Mouse (Mus musculus) lung, embryonic 16.5 days (tissue): Measurements from ENCODE around the gene Eif2b4. TPM values are rescaled to one million over a fixed set of nuclear protein-coding genes. Genes with fewer than 3 reads are reported as not detected.
A peak's percentile ranks its signal among the peaks of the same experiment; 100 is the strongest.
"Not testable (repeated sequence)": the region's sequence is repeated elsewhere in the genome, so short reads cannot be mapped to it uniquely, and the experiment has no call there.

Experiments
- ATAC-seq: fragments of 200-750 bp; cut with Nextera tagmentation; 2 replicates; pipeline ENCODE4 v1.8.0; 2017; ENCODE audit warnings: low read depth, mild to moderate bottlenecking, moderate library complexity
- H3K27ac ChIP-seq: fragments of 300-500 bp; sonication (generic); 2 replicates; pipeline ENCODE4 v1.5.1; 2014; ENCODE audit warnings: mild to moderate bottlenecking, control low read depth, low read length
- H3K27me3 ChIP-seq: fragments of 300-500 bp; sonication (generic); 2 replicates; pipeline ENCODE4 v1.6.1; 2014; ENCODE audit warnings: low read depth, low read length, mixed read lengths; ENCODE audit not compliant: control insufficient read depth, insufficient read depth
- H3K36me3 ChIP-seq: fragments of 300-500 bp; sonication (generic); 2 replicates; pipeline ENCODE4 v1.6.1; 2014; ENCODE audit warnings: low read length; ENCODE audit not compliant: control insufficient read depth, insufficient read depth
- H3K4me1 ChIP-seq: fragments of 300-500 bp; sonication (generic); replicated peaks from 2 replicates; pipeline ENCODE4 v1.6.1; 2014; ENCODE audit warnings: low read length, mixed read lengths; ENCODE audit not compliant: control insufficient read depth, insufficient read depth
- H3K4me2 ChIP-seq: fragments of 300-500 bp; sonication (generic); 2 replicates; pipeline ENCODE4 v1.6.1; 2014; ENCODE audit warnings: low read depth, low read length, control low read depth
- H3K4me3 ChIP-seq: fragments of 300-500 bp; sonication (generic); 2 replicates; pipeline ENCODE4 v1.5.1; 2014; ENCODE audit warnings: mild to moderate bottlenecking, low read length, control low read depth
- H3K9ac ChIP-seq: fragments of 300-500 bp; sonication (generic); 2 replicates; pipeline ENCODE4 v1.6.1; 2014; ENCODE audit warnings: low read length, control low read depth
- H3K9me3 ChIP-seq: fragments of 300-500 bp; sonication (generic); 2 replicates; pipeline ENCODE4 v1.6.1; 2016; ENCODE audit warnings: low read length; ENCODE audit not compliant: control insufficient read depth
- WGBS: fragments of 180-500 bp; shearing (Covaris S2); extraction: QIAGEN DNeasy Blood & Tissue Kit; methylation state at CpG from one replicate; pipeline ENCODE4 v1.1.7; 2014; 5-methylcytosine and 5-hydroxymethylcytosine counted together
- polyA plus RNA-seq: library from polyadenylated mRNA; unstranded; fragments of >200 nt; fragmentation: Nextera tagmentation; extraction: Ambion mirVana; gene quantifications from 2 replicates; pipeline ENCODE4 v1.2.1, GENCODE M21; 2015

Eif2b4 gene
- polyA plus RNA-seq, 1 experiment from 2014 or later, result 58.9 TPM

GRCm38 (mm10) chr5:31219911-31220447 is 26.7 kb upstream of the Eif2b4 start:
- under 1% methylated on average over 32 of the region's 40 CpGs for WGBS
- Histone ChIP-seq H3K9ac (peak overlapping the region; percentile 94), H3K27me3 (no peaks in the 10 kb centered on the region), H3K27ac (peak overlapping the region; percentile 90), H3K4me1 (peaks cover 10% of the 10 kb centered on the region), H3K36me3 (no peaks in the 10 kb centered on the region), H3K4me3 (peak overlapping the region; percentile 99), H3K4me2 (peak overlapping the region; percentile 76), H3K9me3 (no peaks in the 10 kb centered on the region)
- peak; percentile 34 for ATAC-seq

GRCm38 (mm10) chr5:31219474-31219873 is 26.2 kb upstream of the Eif2b4 start:
- Histone ChIP-seq H3K27me3 (no peaks in the 10 kb centered on the region), H3K27ac (peak overlapping the region; percentile 90), H3K9me3 (no peaks in the 10 kb centered on the region), H3K4me3 (peak overlapping the region; percentile 99), H3K9ac (peak overlapping the region; percentile 94), H3K36me3 (no peaks in the 10 kb centered on the region), H3K4me1 (peaks cover 10% of the 10 kb centered on the region), H3K4me2 (peak overlapping the region; percentile 76)
- ATAC-seq, result no peak
- under 1% methylated on average over 11 of the region's 11 CpGs for WGBS

GRCm38 (mm10) chr5:31219070-31219469 is 25.8 kb upstream of the Eif2b4 start:
- no peak for ATAC-seq
- no peaks in the 10 kb centered on the region for H3K36me3 ChIP-seq
- no peak overlapping the region; the same call in 1 of the 2 replicates for H3K27ac ChIP-seq
- peak overlapping the region; percentile 76 for H3K4me2 ChIP-seq
- H3K4me1 ChIP-seq, result peaks cover 10% of the 10 kb centered on the region
- H3K9me3 ChIP-seq, result no peaks in the 10 kb centered on the region
- no peaks in the 10 kb centered on the region for H3K27me3 ChIP-seq
- 0% methylated on average over 2 of the region's 2 CpGs for WGBS
- peak overlapping the region; percentile 43; the same call in 1 of the 2 replicates for H3K9ac ChIP-seq
- peak overlapping the region; percentile 43 for H3K4me3 ChIP-seq

- no peaks in the 10 kb centered on the region for H3K27me3 ChIP-seq
- ATAC-seq, result no peak
- H3K4me2 ChIP-seq, result peak overlapping the region; percentile 76
- peaks cover 10% of the 10 kb centered on the region for H3K4me1 ChIP-seq
- no peaks in the 10 kb centered on the region for H3K36me3 ChIP-seq
- no peak overlapping the region for H3K9ac ChIP-seq
- WGBS, result 55% methylated on average over 7 of the region's 7 CpGs
- H3K9me3 ChIP-seq, result no peaks in the 10 kb centered on the region
- H3K27ac ChIP-seq, result 0 out of 2 replicates have a peak overlapping the region, but pooled peaks have one; percentile 27
- no peak overlapping the region for H3K4me3 ChIP-seq
Measured at GRCm38 (mm10) chr5:31218294-31218693, 25.1 kb upstream of the Eif2b4 start.

DNA sequence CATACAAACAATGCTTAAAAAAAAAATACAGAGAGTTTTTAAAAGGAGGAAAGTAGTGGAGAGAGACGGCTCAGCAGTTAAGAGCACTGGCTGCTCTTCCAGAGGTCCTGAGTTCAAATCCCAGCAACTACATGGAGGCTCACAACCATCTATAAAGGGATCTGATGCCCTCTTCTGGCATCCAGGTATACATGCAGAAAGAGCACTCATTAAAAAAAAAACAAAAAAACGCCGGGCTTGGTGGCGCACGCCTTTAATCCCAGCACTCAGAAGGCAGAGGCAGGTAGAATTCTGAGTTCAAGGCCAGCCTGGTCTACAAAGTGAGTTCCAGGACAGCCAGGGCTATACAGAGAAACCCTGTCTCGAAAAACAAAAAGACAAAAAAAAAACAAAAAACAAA is 23.3 kb upstream of the Eif2b4 start:
- not testable (repeated sequence) for H3K9ac ChIP-seq, H3K4me3 ChIP-seq, H3K27ac ChIP-seq, H3K4me2 ChIP-seq, H3K27me3 ChIP-seq, ATAC-seq, H3K36me3 ChIP-seq, H3K9me3 ChIP-seq
- H3K4me1 ChIP-seq, result peaks cover 10% of the 10 kb centered on the region
- 87% methylated on average over 6 of the region's 6 CpGs for WGBS

DNA sequence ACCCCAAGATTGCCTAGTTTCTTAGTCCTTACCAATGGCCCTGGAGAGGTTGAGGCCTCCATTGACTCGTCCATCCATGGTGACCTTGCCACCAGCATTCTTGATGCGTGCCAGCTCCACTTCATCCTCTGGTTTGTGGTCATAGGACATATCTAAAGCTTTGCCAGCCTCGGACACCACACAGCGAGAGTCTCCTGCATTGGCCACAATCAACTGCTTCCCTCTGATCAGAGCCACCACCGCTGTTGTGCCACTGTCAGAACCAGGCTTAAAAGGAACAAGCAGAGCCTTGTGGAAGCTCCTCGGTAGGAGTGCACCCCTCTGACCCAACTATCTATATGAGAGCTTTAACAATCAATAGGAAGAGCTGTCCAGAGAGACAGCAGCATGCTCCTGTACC is 11.2 kb upstream of the Eif2b4 start:
- H3K4me3 ChIP-seq, result no peak overlapping the region
- no peak overlapping the region for H3K4me2 ChIP-seq
- ATAC-seq, result no peak
- no peak overlapping the region for H3K27ac ChIP-seq
- H3K9me3 ChIP-seq, result peaks cover 4% of the 10 kb centered on the region
- peaks cover 43% of the 10 kb centered on the region for H3K36me3 ChIP-seq
- WGBS, result 87% methylated on average over 6 of the region's 6 CpGs
- no peaks in the 10 kb centered on the region for H3K27me3 ChIP-seq
- peaks cover 11% of the 10 kb centered on the region for H3K4me1 ChIP-seq
- H3K9ac ChIP-seq, result no peak overlapping the region

DNA sequence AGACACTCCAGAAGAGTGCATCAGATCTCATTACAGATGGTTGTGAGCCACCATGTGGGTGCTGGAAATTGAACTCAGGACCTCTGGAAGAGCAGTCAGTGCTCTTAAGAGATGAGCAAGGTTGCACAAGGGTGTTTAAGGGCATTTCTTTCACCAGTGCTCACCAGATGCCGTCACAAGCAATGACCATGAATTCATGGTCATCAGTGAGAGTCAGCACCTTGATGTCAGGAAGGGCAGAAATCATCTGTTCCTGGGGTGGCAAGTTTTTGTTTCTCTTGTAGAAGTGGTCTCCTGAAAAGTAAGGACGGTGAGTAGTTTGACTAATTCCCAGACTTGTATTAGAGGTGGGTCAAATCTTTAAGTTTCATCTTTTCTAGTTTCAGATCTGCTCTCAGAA is 10.6 kb upstream of the Eif2b4 start:
- Histone ChIP-seq H3K27ac (no peak overlapping the region), H3K4me3 (no peak overlapping the region), H3K4me2 (no peak overlapping the region), H3K36me3 (peaks cover 49% of the 10 kb centered on the region), H3K9me3 (peaks cover 4% of the 10 kb centered on the region), H3K27me3 (no peaks in the 10 kb centered on the region), H3K9ac (no peak overlapping the region), H3K4me1 (peaks cover 11% of the 10 kb centered on the region)
- 92% methylated on average over 2 of the region's 2 CpGs for WGBS
- no peak for ATAC-seq

DNA sequence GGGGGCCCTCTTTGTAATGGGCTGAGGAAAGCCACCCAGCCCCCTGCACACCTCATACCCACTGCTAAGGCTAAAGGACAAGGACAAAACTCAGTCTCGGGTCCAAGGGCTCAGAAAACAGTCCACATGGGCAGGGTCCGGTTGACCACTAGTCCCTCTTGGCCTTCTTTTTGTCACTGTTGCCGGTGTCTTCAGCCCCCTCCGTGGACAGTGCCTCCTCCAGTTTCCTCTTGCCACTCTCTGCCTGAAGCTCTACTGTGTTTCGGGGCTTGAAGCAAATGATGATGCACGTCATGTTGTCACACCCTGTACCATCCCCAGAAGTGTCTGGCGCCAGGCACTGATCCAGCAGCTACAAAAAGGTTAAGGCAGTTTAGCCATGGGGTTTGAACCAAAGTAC is 9.7 kb upstream of the Eif2b4 start:
- H3K27ac ChIP-seq, result peak overlapping the region; percentile 83; the same call in 1 of the 2 replicates
- H3K9ac ChIP-seq, result peak overlapping the region; percentile 78
- no peaks in the 10 kb centered on the region for H3K27me3 ChIP-seq
- WGBS, result 83% methylated on average over 7 of the region's 7 CpGs
- H3K9me3 ChIP-seq, result peaks cover 4% of the 10 kb centered on the region
- peaks cover 11% of the 10 kb centered on the region for H3K4me1 ChIP-seq
- ATAC-seq, result no peak
- H3K4me2 ChIP-seq, result peak overlapping the region; percentile 81
- peaks cover 58% of the 10 kb centered on the region for H3K36me3 ChIP-seq
- peak overlapping the region; percentile 80 for H3K4me3 ChIP-seq

GRCm38 (mm10) chr5:31201742-31202590 is 8.7 kb upstream of the Eif2b4 start, which contains the start of gene Zfp513:
Gene Zfp513 (minus strand): TSS chr5:31202303.
- under 1% methylated on average over 52 of the region's 53 CpGs for WGBS
- peak; percentile 98 for ATAC-seq
- Histone ChIP-seq H3K9ac (peak within 1 kb of the TSS; percentile 91), H3K9me3 (peaks cover 4% of the 10 kb centered on the region), H3K4me1 (peaks cover 11% of the 10 kb centered on the region), H3K4me3 (peak within 1 kb of the TSS; percentile 80), H3K36me3 (peaks cover 59% of the 10 kb centered on the region), H3K27me3 (no peaks in the 10 kb centered on the region), H3K27ac (peak within 1 kb of the TSS; percentile 83), H3K4me2 (peak within 1 kb of the TSS; percentile 81)
